Comparison of ENCODE assay signal across 8 mouse cellular contexts in the genomic region with DNA sequence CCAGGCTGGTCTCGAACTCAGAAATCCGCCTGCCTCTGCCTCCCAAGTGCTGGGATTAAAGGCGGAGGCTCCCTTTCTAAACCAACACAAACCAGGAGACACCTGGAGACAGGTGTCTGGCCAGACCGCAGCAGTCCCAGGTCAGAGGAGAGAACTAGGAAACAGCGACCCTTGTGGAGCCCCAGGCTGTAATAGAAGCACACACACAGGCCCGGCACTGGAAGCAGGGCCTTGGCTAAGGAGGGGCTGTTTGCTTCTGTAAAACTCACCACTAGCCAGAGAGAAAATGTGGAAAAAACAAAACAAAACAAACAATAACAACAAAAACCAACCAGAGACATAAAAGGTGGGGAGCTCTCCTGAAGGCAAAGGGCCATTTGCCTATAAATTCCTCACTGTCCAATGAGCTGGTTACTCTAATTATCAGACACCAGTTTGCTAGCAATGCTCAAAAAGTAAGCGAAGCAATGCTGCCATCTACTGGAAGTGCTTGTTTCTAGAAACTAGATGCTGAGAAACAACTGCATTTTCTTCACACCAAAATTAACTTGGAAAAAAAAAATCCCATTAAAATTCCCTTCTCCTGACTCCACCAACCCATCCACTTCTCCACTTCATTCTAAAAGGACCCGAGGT.
DNase-seq lines count a peak whose midpoint lies in the region; ATAC-seq and TF ChIP-seq lines count a peak whose summit lies in the region.

No protein-coding gene starts in this region.

- DNase-seq in gastrocnemius, postnatal 10 days = peak; percentile 49
- DNase-seq in gastrocnemius, postnatal 36 days = no peak
- peak; percentile 89 for DNase-seq in NIH3T3 (ENCODE audit: low read depth)
- peak; percentile 49 to 76 for DNase-seq in cerebellum, postnatal 25 days
- peak; percentile 59 for DNase-seq in heart, postnatal 0 days (ENCODE audit: low spot score)
- peak; percentile 57 to 75 for DNase-seq in kidney, postnatal 36 days
- DNase-seq in lung, embryonic 14.5 days = peak; percentile 97
- DNase-seq in retina, postnatal 1 day = peak; percentile 86

- H3K4me1 ChIP-seq in heart, postnatal 0 days (ENCODE audit: control insufficient read depth, insufficient read depth) = no peaks in the 10 kb centered on the region
- H3K4me1 ChIP-seq in lung, embryonic 14.5 days (ENCODE audit: insufficient read depth) = 0 out of 2 replicates have a peak, but pooled peaks cover 3% of the 10 kb centered on the region

- H3K4me3 ChIP-seq in heart, postnatal 0 days (ENCODE audit: low read depth, low read length) = no peak overlapping the region
- no peak overlapping the region for H3K4me3 ChIP-seq in lung, embryonic 14.5 days (ENCODE audit: low read depth, low read length)

- 60% methylated on average over 8 of the region's 8 CpGs for WGBS in heart, postnatal 0 days
- WGBS in lung, embryonic 14.5 days = 57% methylated on average over 8 of the region's 8 CpGs

- H3K9ac ChIP-seq in heart, postnatal 0 days (replicated peaks; ENCODE audit: low read depth, low read length) = no peak overlapping the region
- H3K9ac ChIP-seq in lung, embryonic 14.5 days = no peak overlapping the region

- no peak overlapping the region for H3K4me2 ChIP-seq in heart, postnatal 0 days (ENCODE audit: low read depth, low read length)
- no peak overlapping the region for H3K4me2 ChIP-seq in lung, embryonic 14.5 days

- intact Hi-C loops in gastrocnemius, postnatal 36 days (cut with DNase I) = loop anchor here (5.0 kb wide), 3 partner anchors 165 to 380 kb away; no protein-coding TSS in a partner anchor

- no peak for TF ChIP-seq EP300 in heart, postnatal 0 days (IDR thresholded peaks at IDR 0.05; ENCODE audit: low read depth)

- 0 out of 2 replicates have a peak, but pooled peaks cover 4% of the 10 kb centered on the region for H3K36me3 ChIP-seq in heart, postnatal 0 days (replicated peaks; ENCODE audit: control insufficient read depth, insufficient read depth, low read length)
- H3K36me3 ChIP-seq in lung, embryonic 14.5 days (ENCODE audit: insufficient read depth) = no peaks in the 10 kb centered on the region

- TF ChIP-seq CTCF in heart, postnatal 0 days (IDR thresholded peaks at IDR 0.05; ENCODE audit: low read depth) = peak; percentile 82
- TF ChIP-seq CTCF in lung, embryonic 14.5 days (IDR thresholded peaks at IDR 0.05; ENCODE audit: low read depth) = peak; percentile 77

- H3K27ac ChIP-seq in heart, postnatal 0 days (ENCODE audit: low read depth) = no peak overlapping the region
- no peak overlapping the region for H3K27ac ChIP-seq in lung, embryonic 14.5 days (ENCODE audit: low read depth)

- ATAC-seq in heart, postnatal 0 days (ENCODE audit: insufficient read depth, low read depth) = no peak
- ATAC-seq in lung, embryonic 14.5 days (ENCODE audit: insufficient read depth) = no peak

- no peaks in the 10 kb centered on the region for H3K9me3 ChIP-seq in heart, postnatal 0 days (replicated peaks; ENCODE audit: control insufficient read depth, low read length)
- H3K9me3 ChIP-seq in lung, embryonic 14.5 days (ENCODE audit: low read depth, low read length) = no peaks in the 10 kb centered on the region

- no peaks in the 10 kb centered on the region for H3K27me3 ChIP-seq in heart, postnatal 0 days (ENCODE audit: control insufficient read depth, insufficient read depth, low read length)
- H3K27me3 ChIP-seq in lung, embryonic 14.5 days (ENCODE audit: insufficient read depth, low read length) = no peaks in the 10 kb centered on the region

Comparison
In these comparisons a context has a peak if more than half of its experiments do, and no peak if none do; other contexts are left out.
1. DNase-seq: peak in gastrocnemius, postnatal 10 days (single experiment), NIH3T3 (single experiment), cerebellum, postnatal 25 days (2 of 2), heart, postnatal 0 days (single experiment), kidney, postnatal 36 days (2 of 2), lung, embryonic 14.5 days (single experiment) and retina, postnatal 1 day (single experiment); none in gastrocnemius, postnatal 36 days (0 of 2).